Mouse (Mus musculus) bone marrow macrophage, adult 2 months (primary cell): Measurements from ENCODE around the gene Il25.

ENCODE experiments used
- CTCF ChIP-seq: IDR thresholded peaks from 2 replicates; pipeline ENCODE4 v1.5.1; 2012; ENCODE audit warnings: low read depth, mild to moderate bottlenecking, low read length, moderate library complexity
- POLR2A ChIP-seq: IDR thresholded peaks from 2 replicates; pipeline ENCODE4 v1.6.1; 2012; ENCODE audit warnings: mild to moderate bottlenecking, low read depth, low read length, borderline replicate concordance

- TF ChIP-seq CTCF = no peak
- no peak for TF ChIP-seq POLR2A
Measured at GRCm38 (mm10) chr14:54951587-54951986, 19.1 kb downstream of the Il25 start.
